Mouse (Mus musculus): ENCODE measurements around the gene Sppl2b. TPM values are rescaled to one million over a fixed set of nuclear protein-coding genes. Genes with fewer than 3 reads are reported as not detected.

Gene Sppl2b
- polyA plus RNA-seq, 1 experiment from 2014 or later: 30.6 TPM

DNA sequence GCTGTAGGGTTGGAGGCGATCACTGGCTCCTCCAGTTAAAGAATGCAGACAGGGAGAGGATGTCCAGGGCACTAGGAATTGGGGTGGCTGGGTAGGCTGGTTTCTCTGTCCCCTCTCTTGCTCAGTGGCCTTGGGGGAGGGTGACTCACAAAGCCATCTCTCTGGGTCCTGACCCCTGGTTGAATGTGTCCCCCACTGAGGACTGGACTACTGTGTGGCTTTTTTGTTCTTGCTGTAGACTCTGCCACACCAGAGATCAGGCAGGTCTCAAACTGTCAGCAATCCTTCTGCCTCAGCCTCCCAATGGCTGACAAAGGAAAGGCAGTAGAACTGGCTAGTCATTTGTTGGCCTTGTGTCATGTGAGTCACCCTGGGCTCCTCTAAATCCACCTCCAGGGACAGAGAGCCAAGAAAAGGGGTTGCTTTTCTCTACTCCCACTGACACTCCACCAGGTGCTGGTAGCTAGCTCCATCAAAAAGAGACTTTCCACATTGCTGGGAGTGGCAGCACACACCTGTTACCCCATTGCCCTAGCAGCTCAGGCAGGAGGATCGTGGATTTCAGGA, 16.6 kb upstream of the Sppl2b start:
- no peaks in the 10 kb centered on the region for H3K36me3 ChIP-seq (ENCODE audit: control insufficient read depth, insufficient read depth, low read length)
- H3K9me3 ChIP-seq (ENCODE audit: control insufficient read depth, low read length): no peaks in the 10 kb centered on the region
- H3K4me3 ChIP-seq (ENCODE audit: low read depth, low read length): no peak overlapping the region
- DNase-seq (ENCODE audit: low spot score) (no peak), ATAC-seq (replicated peaks; ENCODE audit: low FRiP score, low TSS enrichment, low read depth) (no peak)
- H3K9ac ChIP-seq (ENCODE audit: low read length): no peak overlapping the region
- no peak overlapping the region for H3K27ac ChIP-seq (ENCODE audit: low read depth)
- 64% methylated on average over 2 of the region's 2 CpGs for WGBS
- H3K27me3 ChIP-seq (replicated peaks; ENCODE audit: control insufficient read depth, insufficient read depth, low read length): peaks cover 57% of the 10 kb centered on the region
- no peaks in the 10 kb centered on the region for H3K4me1 ChIP-seq (replicated peaks; ENCODE audit: control insufficient read depth, insufficient read depth, low read length)
- H3K4me2 ChIP-seq (ENCODE audit: low read length): no peak overlapping the region

DNA sequence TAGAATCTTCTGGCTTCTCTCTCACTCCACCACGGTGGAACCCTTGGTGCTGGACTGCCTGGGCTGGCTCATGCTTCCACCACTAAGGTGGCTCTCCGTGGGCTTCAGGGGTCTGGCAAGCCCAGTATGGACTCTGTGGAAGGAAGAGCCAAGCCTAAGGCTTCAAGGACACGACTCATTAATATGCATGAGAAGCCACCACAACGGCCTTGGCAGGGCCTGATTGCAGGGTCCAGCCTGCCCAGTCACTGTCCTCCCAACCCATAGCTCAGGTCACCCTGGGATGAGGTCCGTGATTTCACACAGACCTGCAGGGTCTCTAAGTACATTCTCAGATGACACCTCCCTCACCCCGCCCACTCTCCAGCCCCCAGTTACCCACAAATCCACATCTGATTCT, 15.2 kb upstream of the Sppl2b start:
- Histone ChIP-seq H3K9me3 (ENCODE audit: control insufficient read depth, low read length) (no peaks in the 10 kb centered on the region), H3K36me3 (ENCODE audit: control insufficient read depth, insufficient read depth, low read length) (no peaks in the 10 kb centered on the region), H3K4me2 (ENCODE audit: low read length) (no peak overlapping the region), H3K4me1 (replicated peaks; ENCODE audit: control insufficient read depth, insufficient read depth, low read length) (0 out of 2 replicates have a peak, but pooled peaks cover 4% of the 10 kb centered on the region), H3K4me3 (ENCODE audit: low read depth, low read length) (no peak overlapping the region), H3K27ac (ENCODE audit: low read depth) (no peak overlapping the region), H3K27me3 (replicated peaks; ENCODE audit: control insufficient read depth, insufficient read depth, low read length) (peaks cover 57% of the 10 kb centered on the region), H3K9ac (ENCODE audit: low read length) (no peak overlapping the region)
- ATAC-seq (replicated peaks; ENCODE audit: low FRiP score, low TSS enrichment, low read depth) (no peak), DNase-seq (ENCODE audit: low spot score) (no peak)
- 55% methylated on average over 6 of the region's 6 CpGs for WGBS

DNA sequence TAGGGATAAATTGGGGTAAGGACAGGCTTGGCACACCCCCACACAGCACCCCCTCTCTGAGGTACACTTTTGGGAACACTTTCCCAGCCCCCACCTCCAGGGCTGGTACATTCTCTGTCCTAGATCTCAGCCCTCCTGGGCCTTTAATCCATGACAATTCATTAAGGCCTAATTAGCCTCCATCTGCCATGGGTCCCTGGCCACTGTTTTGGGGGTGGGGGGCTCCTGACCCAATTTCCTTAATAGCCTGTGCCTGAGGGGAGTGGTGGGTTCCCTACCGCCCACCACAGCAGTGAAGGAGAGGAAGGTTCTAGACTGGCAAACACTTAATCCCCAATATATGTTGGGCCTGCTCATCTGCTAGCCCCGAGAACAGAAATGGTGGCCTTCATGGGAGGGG, 13.4 kb upstream of the Sppl2b start:
- peaks cover 50% of the 10 kb centered on the region for H3K27me3 ChIP-seq (replicated peaks; ENCODE audit: control insufficient read depth, insufficient read depth, low read length)
- no peak overlapping the region for H3K4me2 ChIP-seq (ENCODE audit: low read length)
- H3K27ac ChIP-seq (ENCODE audit: low read depth): no peak overlapping the region
- 89% methylated on average over 2 of the region's 2 CpGs for WGBS
- ATAC-seq (replicated peaks; ENCODE audit: low FRiP score, low TSS enrichment, low read depth) (no peak), DNase-seq (ENCODE audit: low spot score) (no peak)
- no peaks in the 10 kb centered on the region for H3K36me3 ChIP-seq (ENCODE audit: control insufficient read depth, insufficient read depth, low read length)
- H3K9ac ChIP-seq (ENCODE audit: low read length): no peak overlapping the region
- H3K4me3 ChIP-seq (ENCODE audit: low read depth, low read length): no peak overlapping the region
- H3K9me3 ChIP-seq (ENCODE audit: control insufficient read depth, low read length): no peaks in the 10 kb centered on the region
- 0 out of 2 replicates have a peak, but pooled peaks cover 4% of the 10 kb centered on the region for H3K4me1 ChIP-seq (replicated peaks; ENCODE audit: control insufficient read depth, insufficient read depth, low read length)

DNA sequence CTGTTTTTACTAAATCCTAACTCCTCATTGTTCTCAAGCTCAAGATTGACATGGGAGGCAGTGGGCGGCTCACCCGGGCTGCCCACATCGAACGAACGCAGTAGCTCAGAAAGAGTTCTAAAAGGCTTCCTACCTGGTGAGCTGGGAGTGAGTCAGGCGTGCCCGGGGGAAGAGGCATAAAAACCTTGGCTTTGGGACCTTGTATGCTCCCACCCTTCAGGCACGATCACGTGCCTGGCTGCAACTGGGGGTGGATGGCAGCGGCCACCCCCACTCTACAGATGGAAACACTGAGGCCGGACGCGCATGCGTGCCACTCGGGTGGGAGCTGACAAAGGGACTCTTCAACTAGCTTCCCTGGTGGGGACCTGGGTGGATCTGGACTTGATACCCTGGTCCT, 12.7 kb upstream of the Sppl2b start:
- WGBS: 83% methylated on average over 15 of the region's 15 CpGs
- peaks cover 44% of the 10 kb centered on the region for H3K27me3 ChIP-seq (replicated peaks; ENCODE audit: control insufficient read depth, insufficient read depth, low read length)
- DNase-seq (ENCODE audit: low spot score) (no peak), ATAC-seq (replicated peaks; ENCODE audit: low FRiP score, low TSS enrichment, low read depth) (no peak)
- H3K27ac ChIP-seq (ENCODE audit: low read depth): no peak overlapping the region
- H3K9ac ChIP-seq (ENCODE audit: low read length): no peak overlapping the region
- no peaks in the 10 kb centered on the region for H3K36me3 ChIP-seq (ENCODE audit: control insufficient read depth, insufficient read depth, low read length)
- H3K4me2 ChIP-seq (ENCODE audit: low read length): no peak overlapping the region
- 0 out of 2 replicates have a peak, but pooled peaks cover 4% of the 10 kb centered on the region for H3K4me1 ChIP-seq (replicated peaks; ENCODE audit: control insufficient read depth, insufficient read depth, low read length)
- H3K9me3 ChIP-seq (ENCODE audit: control insufficient read depth, low read length): no peaks in the 10 kb centered on the region
- no peak overlapping the region for H3K4me3 ChIP-seq (ENCODE audit: low read depth, low read length)

DNA sequence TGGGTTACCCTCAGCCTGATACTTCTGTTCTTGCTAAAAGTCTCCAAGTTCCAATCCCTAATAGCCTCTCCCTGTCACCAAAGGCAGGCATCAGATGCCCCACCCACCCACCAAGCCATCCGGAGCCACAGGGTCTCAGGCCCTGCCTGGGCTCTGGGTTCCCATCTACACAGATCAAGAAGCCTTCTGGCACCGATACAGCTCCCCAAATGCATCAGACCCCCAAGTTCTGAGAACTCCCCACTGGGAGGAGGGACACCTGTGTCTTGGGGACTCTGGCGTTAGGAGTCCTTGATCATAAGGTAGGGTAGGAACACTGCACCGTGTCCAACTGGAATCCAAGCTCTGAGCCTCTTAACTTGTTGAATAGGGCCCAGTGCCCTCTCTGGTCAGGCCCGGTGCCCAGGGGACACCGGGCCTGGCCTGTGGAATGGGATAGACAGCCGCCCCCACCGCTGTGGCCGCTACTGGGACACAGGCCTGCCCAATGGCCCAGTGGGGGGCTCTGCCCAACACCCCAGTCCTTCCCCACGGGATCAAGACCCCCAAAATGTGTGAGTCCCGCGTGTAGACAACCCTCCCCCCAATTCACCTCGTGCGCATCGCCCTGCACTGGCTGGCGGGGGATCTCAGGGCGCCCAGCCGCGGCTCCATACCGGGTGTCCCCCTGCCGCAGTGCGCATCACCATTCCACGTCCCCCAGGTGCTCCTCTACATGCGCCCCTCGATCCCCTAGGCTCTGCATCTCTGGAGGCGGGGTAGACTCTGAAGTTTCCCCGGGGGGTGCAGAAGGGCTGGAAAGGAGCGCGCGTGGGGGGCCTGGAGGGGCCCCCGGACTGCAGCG, 11.8 kb upstream of the Sppl2b start:
- no peak overlapping the region for H3K27ac ChIP-seq (ENCODE audit: low read depth)
- peak overlapping the region; percentile 35 for H3K4me3 ChIP-seq (ENCODE audit: low read depth, low read length)
- peaks cover 44% of the 10 kb centered on the region for H3K27me3 ChIP-seq (replicated peaks; ENCODE audit: control insufficient read depth, insufficient read depth, low read length)
- no peaks in the 10 kb centered on the region for H3K9me3 ChIP-seq (ENCODE audit: control insufficient read depth, low read length)
- DNase-seq (ENCODE audit: low spot score) (no peak), ATAC-seq (replicated peaks; ENCODE audit: low FRiP score, low TSS enrichment, low read depth) (no peak)
- H3K9ac ChIP-seq (ENCODE audit: low read length): peak overlapping the region; percentile 22; the same call in 1 of the 2 replicates
- H3K36me3 ChIP-seq (ENCODE audit: control insufficient read depth, insufficient read depth, low read length): no peaks in the 10 kb centered on the region
- 0 out of 2 replicates have a peak, but pooled peaks cover 4% of the 10 kb centered on the region for H3K4me1 ChIP-seq (replicated peaks; ENCODE audit: control insufficient read depth, insufficient read depth, low read length)
- peak overlapping the region; percentile 69 for H3K4me2 ChIP-seq (ENCODE audit: low read length)
- WGBS: 12% methylated on average over 32 of the region's 32 CpGs

DNA sequence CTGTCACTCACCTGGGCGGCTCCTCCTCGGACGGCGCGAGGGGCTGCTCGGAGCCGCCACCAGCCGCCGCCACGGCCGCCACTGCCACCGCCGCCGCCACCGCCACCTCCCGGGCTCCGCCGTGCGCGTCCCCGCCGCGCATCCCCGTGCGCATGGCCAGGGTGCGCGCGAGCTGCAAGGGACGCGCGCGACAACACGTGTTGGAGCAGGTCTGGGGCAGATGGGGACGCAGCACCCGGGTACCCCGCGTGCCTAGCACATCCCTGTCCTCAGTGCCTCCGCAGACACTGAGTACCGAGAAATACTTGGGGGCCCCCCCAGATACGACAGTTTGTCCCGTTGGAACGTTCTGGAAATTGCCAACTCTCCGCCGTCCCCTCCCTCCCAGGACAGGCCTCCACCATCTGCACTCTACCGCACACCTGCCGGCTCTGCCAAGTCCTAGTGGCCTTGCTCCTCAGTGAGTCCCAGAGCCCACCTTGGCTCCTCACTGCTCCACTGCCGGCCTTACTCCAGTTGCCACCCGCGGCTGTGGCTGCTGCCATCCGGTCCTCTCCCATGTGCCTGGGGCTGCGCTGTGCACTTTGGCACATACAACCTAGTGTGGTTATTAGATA, 11.0 kb upstream of the Sppl2b start, which contains the start of gene Lingo3:
Gene Lingo3 (minus strand): TSS at position 109 of the 617 bp plus-strand sequence.
- WGBS: 6% methylated on average over 38 of the region's 51 CpGs
- no peak for ATAC-seq (replicated peaks; ENCODE audit: low FRiP score, low TSS enrichment, low read depth)

DNA sequence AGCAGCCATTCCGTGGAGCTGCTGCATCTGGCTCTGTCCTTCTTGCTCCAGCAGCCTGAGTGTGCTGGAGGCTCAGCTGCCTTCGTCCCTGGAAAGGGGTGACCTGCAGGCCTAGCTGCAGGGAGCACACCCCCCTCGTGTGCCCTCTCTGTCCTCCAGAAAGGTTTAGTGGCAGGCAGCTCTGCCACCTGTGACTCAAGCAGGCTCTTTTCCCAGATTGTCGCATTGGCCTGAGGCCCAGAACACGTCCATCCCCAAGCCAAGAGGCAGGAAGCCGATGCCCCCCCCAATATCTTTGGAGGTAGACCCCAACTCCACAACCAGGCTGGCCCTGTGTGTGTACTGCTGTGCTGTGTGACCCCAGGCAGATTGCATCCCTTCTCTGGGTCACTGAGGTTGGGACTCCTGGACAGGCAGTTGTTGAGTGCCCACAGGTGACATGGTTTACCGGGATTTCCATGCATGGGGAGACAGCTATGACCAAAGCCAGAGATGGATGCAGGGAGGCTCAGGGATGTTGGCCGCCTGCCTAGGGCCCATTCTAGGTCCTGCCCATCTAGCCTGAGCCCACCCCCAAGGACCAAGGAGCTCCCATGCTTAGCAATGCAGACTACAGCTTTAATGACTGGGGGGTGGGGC, 9.9 kb upstream of the Sppl2b start:
- 58% methylated on average over 8 of the region's 8 CpGs for WGBS
- DNase-seq (ENCODE audit: low spot score) (no peak), ATAC-seq (replicated peaks; ENCODE audit: low FRiP score, low TSS enrichment, low read depth) (no peak)
- Histone ChIP-seq H3K36me3 (ENCODE audit: control insufficient read depth, insufficient read depth, low read length) (no peaks in the 10 kb centered on the region), H3K27me3 (replicated peaks; ENCODE audit: control insufficient read depth, insufficient read depth, low read length) (peaks cover 44% of the 10 kb centered on the region), H3K9me3 (ENCODE audit: control insufficient read depth, low read length) (no peaks in the 10 kb centered on the region), H3K9ac (ENCODE audit: low read length) (no peak overlapping the region), H3K4me2 (ENCODE audit: low read length) (no peak overlapping the region), H3K4me1 (replicated peaks; ENCODE audit: control insufficient read depth, insufficient read depth, low read length) (0 out of 2 replicates have a peak, but pooled peaks cover 4% of the 10 kb centered on the region), H3K27ac (ENCODE audit: low read depth) (no peak overlapping the region), H3K4me3 (ENCODE audit: low read depth, low read length) (no peak overlapping the region)

More for the DNA sequence above, 11.0 kb upstream of the Sppl2b start, which contains the start of gene Lingo3:
- H3K27me3 ChIP-seq (replicated peaks; ENCODE audit: control insufficient read depth, insufficient read depth, low read length): peaks cover 44% of the 10 kb centered on the region
- H3K9me3 ChIP-seq (ENCODE audit: control insufficient read depth, low read length): no peaks in the 10 kb centered on the region
- 0 out of 2 replicates have a peak, but pooled peaks cover 4% of the 10 kb centered on the region for H3K4me1 ChIP-seq (replicated peaks; ENCODE audit: control insufficient read depth, insufficient read depth, low read length)
- H3K4me3 ChIP-seq (ENCODE audit: low read depth, low read length): peak within 1 kb of the TSS; percentile 35
- peak within 1 kb of the TSS; percentile 69 for H3K4me2 ChIP-seq (ENCODE audit: low read length)
- no peaks in the 10 kb centered on the region for H3K36me3 ChIP-seq (ENCODE audit: control insufficient read depth, insufficient read depth, low read length)
- no peak within 1 kb of the TSS for H3K27ac ChIP-seq (ENCODE audit: low read depth)
- peak within 1 kb of the TSS; percentile 22; the same call in 1 of the 2 replicates for H3K9ac ChIP-seq (ENCODE audit: low read length)
- no peak for DNase-seq (ENCODE audit: low spot score)

DNA sequence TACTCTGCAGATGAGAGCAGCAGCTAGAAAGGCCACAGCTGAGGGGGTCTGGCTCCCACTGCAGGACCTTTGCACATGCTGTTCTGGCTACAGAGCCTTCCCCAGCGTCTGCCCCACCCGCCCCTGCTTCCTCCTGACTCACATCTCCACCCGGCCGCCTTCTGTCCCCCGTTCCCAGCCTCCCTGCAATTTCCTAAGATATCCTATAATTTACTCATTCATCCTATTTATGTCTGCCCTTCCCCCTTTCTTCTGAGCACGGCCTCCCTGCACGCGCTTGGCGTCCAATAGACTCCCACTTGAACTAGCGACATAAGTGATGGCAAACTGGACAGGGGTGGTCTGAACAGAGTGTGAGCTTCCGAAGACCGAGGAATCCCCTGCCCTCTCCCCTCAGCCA, 9.3 kb upstream of the Sppl2b start:
- Histone ChIP-seq H3K27ac (ENCODE audit: low read depth) (no peak overlapping the region), H3K27me3 (replicated peaks; ENCODE audit: control insufficient read depth, insufficient read depth, low read length) (peaks cover 44% of the 10 kb centered on the region), H3K9me3 (ENCODE audit: control insufficient read depth, low read length) (no peaks in the 10 kb centered on the region), H3K4me3 (ENCODE audit: low read depth, low read length) (no peak overlapping the region), H3K9ac (ENCODE audit: low read length) (no peak overlapping the region), H3K4me2 (ENCODE audit: low read length) (no peak overlapping the region), H3K36me3 (ENCODE audit: control insufficient read depth, insufficient read depth, low read length) (no peaks in the 10 kb centered on the region), H3K4me1 (replicated peaks; ENCODE audit: control insufficient read depth, insufficient read depth, low read length) (0 out of 2 replicates have a peak, but pooled peaks cover 4% of the 10 kb centered on the region)
- 69% methylated on average over 12 of the region's 12 CpGs for WGBS
- DNase-seq (ENCODE audit: low spot score): no peak
- no peak for ATAC-seq (replicated peaks; ENCODE audit: low FRiP score, low TSS enrichment, low read depth)

All from intestine, embryonic 14.5 days (tissue).